Mouse (Mus musculus) neural tube, embryonic 12.5 days (tissue): Measurements from ENCODE around the gene 2610028H24Rik. TPM values are rescaled to one million over a fixed set of nuclear protein-coding genes. Genes with fewer than 3 reads are reported as not detected.

ENCODE experiments used
- ATAC-seq: fragments of 200-750 bp; cut with Nextera tagmentation; 2 replicates; pipeline ENCODE4 v1.8.0; 2017; ENCODE audit warnings: low read depth, mild to moderate bottlenecking, moderate TSS enrichment, moderate library complexity; ENCODE audit not compliant: low FRiP score
- H3K27ac ChIP-seq: fragments of 300-500 bp; sonication (generic); 2 replicates; pipeline ENCODE4 v1.5.1; 2016
- H3K27me3 ChIP-seq: fragments of 300-500 bp; sonication (generic); replicated peaks from 2 replicates; pipeline ENCODE4 v1.6.1; 2016; ENCODE audit warnings: mild to moderate bottlenecking
- H3K36me3 ChIP-seq: fragments of 300-500 bp; sonication (generic); 2 replicates; pipeline ENCODE4 v1.6.1; 2016; ENCODE audit warnings: mild to moderate bottlenecking
- H3K4me1 ChIP-seq: fragments of 300-500 bp; sonication (generic); 2 replicates; pipeline ENCODE4 v1.6.1; 2016
- H3K4me2 ChIP-seq: fragments of 300-500 bp; sonication (generic); replicated peaks from 2 replicates; pipeline ENCODE4 v1.6.1; 2016; ENCODE audit warnings: mild to moderate bottlenecking
- H3K4me3 ChIP-seq: fragments of 300-500 bp; sonication (generic); 2 replicates; pipeline ENCODE4 v1.5.1; 2016
- H3K9ac ChIP-seq: fragments of 300-500 bp; sonication (generic); 2 replicates; pipeline ENCODE4 v1.6.1; 2016; ENCODE audit warnings: mild to moderate bottlenecking
- H3K9me3 ChIP-seq: fragments of 300-500 bp; sonication (generic); 2 replicates; pipeline ENCODE4 v1.6.1; 2016; ENCODE audit warnings: mild to moderate bottlenecking
- WGBS: fragments of 180-500 bp; shearing (Covaris S2); methylation state at CpG from one replicate; pipeline ENCODE4 v1.1.7; 2016; 5-methylcytosine and 5-hydroxymethylcytosine counted together
- polyA plus RNA-seq: library from polyadenylated mRNA; unstranded; fragments of >200 nt; fragmentation: Nextera tagmentation; extraction: Ambion mirVana; gene quantifications from 2 replicates; pipeline ENCODE4 v1.2.1, GENCODE M21; 2016

2610028H24Rik gene
- polyA plus RNA-seq, 1 experiment from 2014 or later, result not detected

DNA sequence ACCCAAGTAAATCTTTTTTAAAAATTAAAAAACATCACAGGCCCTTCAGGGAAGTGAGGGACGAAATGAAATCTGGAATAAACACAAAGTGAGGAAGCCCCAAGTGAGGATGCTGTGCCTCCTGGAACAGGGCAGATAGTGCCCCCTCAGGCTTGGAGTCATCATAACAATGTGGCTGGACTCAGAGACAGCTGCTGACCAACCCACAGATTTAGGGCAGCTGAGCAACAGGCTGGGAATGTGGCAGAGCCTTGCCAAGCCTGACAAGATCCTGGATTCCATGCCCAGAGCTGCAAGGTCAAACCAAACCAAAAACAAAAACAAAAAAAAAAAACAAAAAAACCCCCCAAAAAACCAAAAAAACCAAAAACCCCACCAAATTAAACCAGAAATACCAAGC, 12.4 kb downstream of the 2610028H24Rik start:
- H3K4me1 ChIP-seq, result no peaks in the 10 kb centered on the region
- no peak for ATAC-seq
- WGBS, result 93% methylated on average over 1 of the region's 1 CpGs
- H3K9ac ChIP-seq, result no peak overlapping the region
- peaks cover 18% of the 10 kb centered on the region; the same call in 1 of the 2 replicates for H3K36me3 ChIP-seq
- H3K4me2 ChIP-seq, result no peak overlapping the region
- H3K4me3 ChIP-seq, result no peak overlapping the region
- H3K27me3 ChIP-seq, result no peaks in the 10 kb centered on the region
- H3K9me3 ChIP-seq, result 0 out of 2 replicates have a peak, but pooled peaks cover 5% of the 10 kb centered on the region
- H3K27ac ChIP-seq, result no peak overlapping the region

DNA sequence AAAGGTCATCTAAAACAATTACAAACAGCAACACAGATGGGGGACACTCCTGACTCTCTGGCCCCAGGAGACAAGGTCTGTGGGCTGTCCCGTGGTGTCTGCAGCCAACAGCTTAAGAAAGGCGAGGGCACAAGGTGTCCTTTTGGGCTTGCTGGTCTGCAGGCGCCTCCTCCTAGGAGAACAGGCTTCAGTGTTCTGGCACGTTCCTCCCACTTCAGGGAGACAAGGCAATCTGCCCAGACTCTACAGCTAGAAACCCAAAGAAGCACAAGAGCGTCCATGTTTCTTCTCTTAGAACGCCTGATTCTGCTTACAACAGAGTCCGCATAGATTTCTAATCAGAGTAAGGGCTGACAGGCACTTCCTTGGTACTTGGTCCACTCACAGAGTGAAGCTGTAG, 13.4 kb downstream of the 2610028H24Rik start:
- H3K36me3 ChIP-seq, result peaks cover 18% of the 10 kb centered on the region; the same call in 1 of the 2 replicates
- WGBS, result 97% methylated on average over 7 of the region's 7 CpGs

DNA sequence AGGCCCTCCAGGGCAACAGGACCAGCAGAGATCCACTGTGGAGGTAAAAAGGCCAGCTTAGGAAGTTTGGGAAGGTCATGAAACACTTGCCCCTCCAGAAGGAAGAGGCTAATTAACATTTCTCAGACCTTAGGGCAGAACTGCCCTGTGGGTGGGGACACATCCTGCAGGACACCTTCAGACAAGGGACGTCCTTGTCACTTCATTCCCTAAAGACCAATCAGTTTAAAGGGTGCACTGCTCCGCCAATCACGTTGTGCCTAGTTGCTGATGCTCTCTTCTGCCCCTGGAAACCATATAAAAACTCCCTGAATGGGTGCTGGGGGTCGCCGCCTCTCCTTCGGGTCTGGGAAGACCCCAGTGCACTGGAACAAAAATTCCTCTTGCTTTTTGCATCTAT, 13.8 kb downstream of the 2610028H24Rik start:
- H3K4me2 ChIP-seq, result no peak overlapping the region
- no peak overlapping the region for H3K27ac ChIP-seq
- ATAC-seq, result no peak
- H3K4me3 ChIP-seq, result no peak overlapping the region
- H3K9ac ChIP-seq, result no peak overlapping the region
- no peaks in the 10 kb centered on the region for H3K27me3 ChIP-seq
- 0 out of 2 replicates have a peak, but pooled peaks cover 5% of the 10 kb centered on the region for H3K9me3 ChIP-seq
- H3K36me3 ChIP-seq, result peaks cover 18% of the 10 kb centered on the region; the same call in 1 of the 2 replicates
- 92% methylated on average over 6 of the region's 6 CpGs for WGBS
- H3K4me1 ChIP-seq, result no peaks in the 10 kb centered on the region

More for the DNA sequence above, 13.4 kb downstream of the 2610028H24Rik start:
- no peak overlapping the region for H3K4me2 ChIP-seq
- no peaks in the 10 kb centered on the region for H3K27me3 ChIP-seq
- no peak for ATAC-seq
- no peaks in the 10 kb centered on the region for H3K4me1 ChIP-seq
- no peak overlapping the region for H3K27ac ChIP-seq
- no peak overlapping the region for H3K4me3 ChIP-seq
- H3K9ac ChIP-seq, result no peak overlapping the region
- H3K9me3 ChIP-seq, result 0 out of 2 replicates have a peak, but pooled peaks cover 5% of the 10 kb centered on the region

DNA sequence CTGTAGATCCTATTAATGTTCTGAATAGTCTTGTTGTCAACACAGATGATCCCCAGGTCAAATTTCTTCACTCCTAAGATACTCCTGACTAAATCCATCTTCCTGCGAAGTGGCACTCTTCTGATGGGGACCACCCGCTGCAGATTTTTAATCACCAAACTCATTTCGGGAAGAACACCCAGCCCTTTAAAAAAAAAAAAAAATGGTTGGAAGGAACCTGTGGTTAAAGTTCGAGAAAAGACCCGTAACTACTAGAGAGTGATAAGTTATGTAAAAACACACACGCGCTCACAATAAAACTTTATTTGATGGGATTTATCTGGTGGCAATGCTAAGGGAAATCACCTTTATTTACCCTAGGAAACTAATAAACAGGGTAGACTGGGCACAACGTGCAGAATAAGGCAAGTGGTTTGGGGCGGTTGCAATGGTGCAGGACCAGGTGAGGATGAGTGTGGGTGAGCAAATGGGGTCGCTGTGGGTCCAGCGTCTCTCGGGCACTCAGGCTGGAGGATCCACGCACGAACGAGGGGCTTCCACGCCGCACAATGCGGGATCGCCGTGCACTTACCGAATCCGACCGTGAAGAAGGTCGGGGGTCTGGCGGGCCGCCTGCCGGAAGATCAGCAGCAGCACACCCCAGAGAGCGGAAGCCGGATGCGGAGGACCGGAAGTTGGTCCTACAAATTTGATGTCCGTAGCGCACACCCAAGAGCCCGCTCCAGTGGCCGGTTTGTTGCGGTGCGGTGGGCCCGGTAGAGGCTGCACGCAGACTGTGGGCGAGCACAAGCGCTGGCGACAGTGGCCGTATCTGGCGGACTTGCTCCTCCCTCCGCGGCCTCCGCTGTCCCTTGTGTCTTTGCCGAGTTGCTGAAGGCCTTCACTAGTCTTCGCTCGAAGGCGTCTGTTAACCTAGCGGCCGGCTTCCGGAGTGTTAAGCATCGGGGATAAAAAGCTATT, 19.6 kb downstream of the 2610028H24Rik start, which contains the start of the genes Mcm3ap and Ybey:
Mcm3ap (plus strand) TSS at position 725 of the 960 bp plus-strand sequence.
Ybey (minus strand) TSS at position 912 of the 960 bp plus-strand sequence.
- Histone ChIP-seq H3K9me3 (no peaks in the 10 kb centered on the region), H3K27me3 (no peaks in the 10 kb centered on the region), H3K27ac (peak within 1 kb of the TSS; percentile 63; the same call in 1 of the 2 replicates), H3K4me3 (peak within 1 kb of the TSS; percentile 57), H3K4me1 (peaks cover 4% of the 10 kb centered on the region; the same call in 1 of the 2 replicates), H3K36me3 (peaks cover 34% of the 10 kb centered on the region), H3K4me2 (peak within 1 kb of the TSS; percentile 60), H3K9ac (peak within 1 kb of the TSS; percentile 67)
- WGBS, result 2% methylated on average over 55 of the region's 55 CpGs
- ATAC-seq, result peak; percentile 98

DNA sequence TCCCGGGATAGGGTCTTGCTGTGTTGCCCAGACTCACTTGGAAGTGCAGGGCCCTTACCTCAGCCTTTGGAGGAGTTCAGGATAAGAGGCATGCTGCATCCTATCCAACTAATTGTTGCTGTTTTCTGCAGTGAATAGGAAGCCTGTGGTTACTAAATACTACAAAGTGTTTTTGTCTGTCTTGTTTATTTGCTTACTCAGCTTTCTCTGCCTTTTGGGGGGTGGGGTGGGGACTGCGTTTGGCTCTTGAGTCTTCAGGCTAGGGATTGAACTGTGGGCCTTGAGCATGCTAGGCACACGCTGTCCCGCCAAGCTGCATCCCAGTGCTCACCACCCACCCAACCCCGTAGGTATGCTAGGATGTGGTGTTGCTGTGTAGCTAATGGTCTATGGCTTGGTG, 24.9 kb downstream of the 2610028H24Rik start:
- ATAC-seq, result no peak
- Histone ChIP-seq H3K4me2 (no peak overlapping the region), H3K9ac (no peak overlapping the region), H3K36me3 (peaks cover 67% of the 10 kb centered on the region), H3K9me3 (no peaks in the 10 kb centered on the region), H3K27ac (no peak overlapping the region), H3K4me1 (peaks cover 4% of the 10 kb centered on the region; the same call in 1 of the 2 replicates), H3K4me3 (no peak overlapping the region), H3K27me3 (no peaks in the 10 kb centered on the region)
- WGBS, result 91% methylated on average over 5 of the region's 5 CpGs

DNA sequence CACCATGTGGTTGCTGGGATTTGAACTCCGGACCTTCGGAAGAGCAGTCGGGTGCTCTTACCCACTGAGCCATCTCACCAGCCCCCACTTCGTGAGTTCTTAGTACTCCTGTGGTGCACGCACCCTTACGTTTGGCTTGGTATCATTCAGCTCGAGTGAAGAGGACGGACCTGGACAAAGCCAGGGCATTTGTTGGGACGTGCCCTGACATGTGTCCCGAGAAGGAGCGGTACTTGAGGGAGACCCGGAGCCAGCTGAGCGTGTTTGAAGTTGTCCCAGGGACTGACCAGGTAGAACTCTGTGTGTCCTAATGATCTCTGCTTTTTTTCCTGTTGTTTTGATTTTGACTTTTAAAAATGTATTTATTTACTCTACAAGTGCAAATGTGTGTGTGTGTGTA, 32.0 kb downstream of the 2610028H24Rik start:
- no peak for ATAC-seq
- no peaks in the 10 kb centered on the region for H3K9me3 ChIP-seq
- no peak overlapping the region for H3K9ac ChIP-seq
- 95% methylated on average over 13 of the region's 13 CpGs for WGBS
- H3K4me1 ChIP-seq, result no peaks in the 10 kb centered on the region
- H3K36me3 ChIP-seq, result peaks cover 95% of the 10 kb centered on the region
- no peaks in the 10 kb centered on the region for H3K27me3 ChIP-seq
- no peak overlapping the region for H3K4me3 ChIP-seq
- H3K4me2 ChIP-seq, result no peak overlapping the region
- H3K27ac ChIP-seq, result no peak overlapping the region

DNA sequence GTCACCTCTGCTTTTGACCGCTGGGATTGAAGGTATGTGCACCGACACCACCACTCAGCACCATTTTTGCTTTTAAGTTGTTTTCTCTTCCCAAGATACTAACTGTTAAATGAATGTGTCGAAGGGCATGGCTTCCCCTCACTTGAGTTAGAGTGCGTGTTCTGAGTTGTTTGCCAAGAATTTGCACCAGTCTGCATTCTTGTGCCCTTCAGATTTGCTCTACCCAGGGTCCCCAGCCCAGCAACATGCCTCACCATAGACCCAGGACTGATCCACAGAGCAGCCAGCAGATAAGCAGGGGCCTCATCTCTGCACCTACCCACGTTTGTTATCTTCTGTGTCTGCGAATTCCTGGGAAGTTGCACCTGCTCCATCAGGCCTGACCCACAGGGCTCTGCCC, 32.6 kb downstream of the 2610028H24Rik start:
- H3K27ac ChIP-seq, result no peak overlapping the region
- H3K27me3 ChIP-seq, result no peaks in the 10 kb centered on the region
- H3K9me3 ChIP-seq, result no peaks in the 10 kb centered on the region
- ATAC-seq, result no peak
- no peak overlapping the region for H3K4me2 ChIP-seq
- 94% methylated on average over 6 of the region's 6 CpGs for WGBS
- H3K4me3 ChIP-seq, result no peak overlapping the region
- no peaks in the 10 kb centered on the region for H3K4me1 ChIP-seq
- H3K36me3 ChIP-seq, result peaks cover 95% of the 10 kb centered on the region
- no peak overlapping the region for H3K9ac ChIP-seq

DNA sequence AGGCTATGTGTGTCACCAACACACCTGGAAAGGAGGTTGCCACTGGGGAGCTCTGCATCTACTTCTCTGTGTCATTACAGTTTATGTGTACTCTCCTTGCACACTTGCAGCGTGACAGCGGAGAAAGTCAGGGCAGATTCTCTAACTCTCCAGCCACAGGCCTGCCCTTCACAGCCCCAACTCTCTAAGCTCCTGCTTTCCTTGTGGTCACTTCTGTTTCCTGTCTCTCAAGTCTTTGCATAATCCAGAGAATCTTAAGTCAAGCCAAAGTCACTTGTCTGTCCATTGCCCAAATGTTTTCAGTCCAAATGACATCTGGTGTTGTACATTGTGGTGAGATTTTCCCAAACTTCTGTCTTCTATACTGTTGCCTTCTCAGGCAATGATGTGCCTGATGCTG, 37.4 kb downstream of the 2610028H24Rik start:
- H3K4me2 ChIP-seq, result no peak overlapping the region
- no peak for ATAC-seq
- H3K4me3 ChIP-seq, result no peak overlapping the region
- WGBS, result 90% methylated on average over 2 of the region's 2 CpGs
- peaks cover 96% of the 10 kb centered on the region for H3K36me3 ChIP-seq
- H3K27me3 ChIP-seq, result no peaks in the 10 kb centered on the region
- H3K9me3 ChIP-seq, result no peaks in the 10 kb centered on the region
- H3K4me1 ChIP-seq, result no peaks in the 10 kb centered on the region
- no peak overlapping the region for H3K27ac ChIP-seq
- no peak overlapping the region for H3K9ac ChIP-seq

DNA sequence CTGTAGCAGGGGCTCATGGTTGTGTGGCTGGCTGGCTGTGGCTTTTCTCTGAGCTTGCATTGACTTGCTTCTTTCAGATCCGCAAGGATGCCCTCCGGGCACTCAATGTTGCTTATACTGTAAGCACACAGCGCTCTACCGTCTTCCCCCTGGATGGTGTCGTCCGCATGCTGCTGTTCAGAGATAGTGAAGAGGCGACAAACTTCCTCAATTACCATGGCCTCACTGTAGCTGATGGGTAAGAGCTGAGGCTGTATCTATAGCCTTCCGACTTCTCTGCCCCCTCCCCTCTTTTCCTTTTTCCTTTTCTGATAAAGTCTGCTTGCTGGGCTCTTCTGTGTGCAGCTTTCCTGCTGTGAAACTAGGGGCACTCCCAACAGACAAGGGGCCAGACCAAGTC, 39.4 kb downstream of the 2610028H24Rik start:
- peaks cover 90% of the 10 kb centered on the region for H3K36me3 ChIP-seq
- no peak for ATAC-seq
- H3K27me3 ChIP-seq, result no peaks in the 10 kb centered on the region
- no peak overlapping the region for H3K9ac ChIP-seq
- no peak overlapping the region for H3K4me2 ChIP-seq
- H3K9me3 ChIP-seq, result no peaks in the 10 kb centered on the region
- no peaks in the 10 kb centered on the region for H3K4me1 ChIP-seq
- H3K4me3 ChIP-seq, result no peak overlapping the region
- no peak overlapping the region for H3K27ac ChIP-seq
- WGBS, result 92% methylated on average over 8 of the region's 8 CpGs

DNA sequence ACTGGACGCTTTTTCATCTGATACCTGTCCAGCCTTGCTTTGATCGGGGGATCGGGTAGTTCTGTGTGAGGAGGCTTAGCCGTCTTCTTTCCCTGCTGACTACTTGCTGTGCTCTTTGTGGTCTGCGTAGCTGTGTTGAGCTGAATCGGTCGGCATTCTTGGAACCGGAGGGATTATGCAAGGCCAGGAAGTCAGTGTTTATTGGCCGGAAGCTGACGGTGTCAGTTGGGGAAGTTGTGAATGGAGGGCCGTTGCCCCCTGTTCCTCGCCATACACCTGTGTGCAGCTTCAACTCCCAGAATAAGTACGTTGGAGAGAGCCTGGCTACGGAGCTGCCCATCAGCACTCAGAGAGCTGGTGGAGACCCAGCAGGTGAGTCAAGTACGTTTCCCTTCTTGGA, 40.3 kb downstream of the 2610028H24Rik start:
- no peak overlapping the region for H3K9ac ChIP-seq
- H3K27ac ChIP-seq, result no peak overlapping the region
- no peaks in the 10 kb centered on the region for H3K27me3 ChIP-seq
- H3K4me1 ChIP-seq, result no peaks in the 10 kb centered on the region
- H3K4me3 ChIP-seq, result no peak overlapping the region
- H3K9me3 ChIP-seq, result no peaks in the 10 kb centered on the region
- H3K36me3 ChIP-seq, result peaks cover 90% of the 10 kb centered on the region
- no peak overlapping the region for H3K4me2 ChIP-seq
- ATAC-seq, result no peak
- 96% methylated on average over 15 of the region's 15 CpGs for WGBS

DNA sequence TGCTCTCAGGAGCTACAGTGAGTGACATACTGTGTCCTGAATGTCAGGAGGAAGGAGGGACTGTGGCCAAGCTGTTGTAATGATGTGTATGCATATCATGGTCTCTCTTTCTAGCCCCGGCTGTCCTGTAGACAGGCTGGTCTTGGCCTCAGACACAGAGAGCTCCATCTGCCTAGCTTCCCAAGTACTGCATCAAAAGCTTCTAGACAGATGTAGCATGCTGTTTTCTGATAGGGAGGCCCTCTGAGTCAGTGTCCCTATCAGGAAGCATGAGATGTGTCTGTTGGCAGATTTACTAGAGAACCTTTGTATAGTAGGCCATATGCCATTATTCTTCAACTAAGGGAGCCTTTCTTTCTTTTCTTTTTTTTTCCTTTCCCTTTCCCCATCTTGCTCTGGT, 44.6 kb downstream of the 2610028H24Rik start:
- Histone ChIP-seq H3K4me1 (no peaks in the 10 kb centered on the region), H3K4me3 (no peak overlapping the region), H3K9me3 (no peaks in the 10 kb centered on the region), H3K27ac (no peak overlapping the region), H3K27me3 (no peaks in the 10 kb centered on the region), H3K4me2 (no peak overlapping the region), H3K9ac (no peak overlapping the region), H3K36me3 (peaks cover 83% of the 10 kb centered on the region)
- WGBS, result 78% methylated on average over 1 of the region's 1 CpGs
- ATAC-seq, result no peak

DNA sequence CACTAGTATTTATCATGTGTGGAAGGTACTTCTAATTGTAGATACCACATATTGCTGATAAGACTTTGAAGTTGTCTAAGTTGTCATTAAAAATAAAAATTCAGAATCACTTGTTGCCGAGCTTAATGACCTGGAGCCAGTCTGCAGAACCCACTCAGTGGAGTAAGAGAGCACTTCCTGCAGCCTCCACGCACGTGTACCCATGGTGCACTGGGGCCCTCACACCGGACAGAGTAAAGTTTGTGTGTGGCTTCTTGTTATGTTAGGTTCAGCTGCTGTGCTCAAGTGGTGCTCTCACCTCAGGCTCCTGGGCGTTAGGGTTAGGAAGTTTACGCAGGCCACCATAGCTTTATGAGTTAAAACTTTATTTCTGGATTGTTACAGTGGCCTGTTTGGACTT, 46.6 kb downstream of the 2610028H24Rik start:
- no peaks in the 10 kb centered on the region for H3K27me3 ChIP-seq
- ATAC-seq, result no peak
- WGBS, result 95% methylated on average over 6 of the region's 6 CpGs
- H3K9ac ChIP-seq, result no peak overlapping the region
- no peaks in the 10 kb centered on the region for H3K4me1 ChIP-seq
- H3K4me2 ChIP-seq, result no peak overlapping the region
- H3K27ac ChIP-seq, result no peak overlapping the region
- H3K36me3 ChIP-seq, result peaks cover 84% of the 10 kb centered on the region
- no peak overlapping the region for H3K4me3 ChIP-seq
- no peaks in the 10 kb centered on the region for H3K9me3 ChIP-seq
